In the genomic region with DNA sequence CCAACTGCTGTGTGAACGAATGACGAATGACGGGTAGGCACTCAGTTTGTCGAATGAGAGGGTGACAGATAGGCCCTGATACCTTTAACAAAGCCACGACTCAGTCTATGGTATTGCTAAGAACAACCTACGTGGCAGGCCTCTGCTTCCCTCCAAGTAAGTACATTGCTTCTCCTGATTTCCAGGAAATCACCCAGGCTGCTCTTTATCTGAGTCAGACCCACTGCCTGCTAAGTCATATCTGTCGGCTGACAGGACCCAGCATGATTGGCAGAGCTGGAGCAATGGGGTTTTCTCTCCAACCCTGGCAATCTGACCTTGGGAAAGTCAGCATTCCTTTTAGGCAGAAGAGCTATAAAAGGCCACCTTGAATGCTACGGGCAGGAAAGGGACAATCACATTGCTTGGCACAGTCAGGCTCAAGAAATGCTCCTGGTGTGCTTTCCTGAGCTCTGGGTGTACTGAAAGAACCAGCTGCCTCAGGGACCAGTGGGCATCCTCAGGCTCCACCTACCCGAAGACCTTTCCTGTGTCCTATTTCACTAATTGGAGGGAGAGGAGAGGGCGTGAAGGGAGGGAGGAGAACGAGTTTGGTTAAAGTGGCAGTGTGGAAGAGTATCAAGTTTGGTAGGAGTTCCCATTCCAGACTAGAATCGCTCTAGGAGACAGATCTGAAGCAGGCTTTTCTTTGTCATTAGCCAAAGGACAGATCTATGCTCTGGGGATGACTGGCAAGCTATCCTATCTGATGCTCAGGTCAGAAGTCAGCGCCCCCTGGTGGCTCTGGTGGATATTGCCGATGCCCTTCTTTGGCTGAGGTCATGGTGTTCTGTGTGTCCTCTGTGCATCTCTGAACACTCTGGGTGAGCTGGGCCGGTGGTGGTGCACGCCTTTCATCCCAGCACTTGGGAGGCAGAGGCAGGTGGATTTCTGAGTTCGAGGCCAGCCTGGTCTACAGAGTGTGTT, we compare ENCODE assay signal across 9 mouse cellular contexts. TPM values are rescaled to one million over a fixed set of nuclear protein-coding genes. Genes with fewer than 3 reads are reported as not detected.
DNase-seq lines count a peak whose midpoint lies in the region; ATAC-seq and TF ChIP-seq lines count a peak whose summit lies in the region.
"Had no signal": no experiment of that assay in that cellular context is flagged by ENCODE, and none has a peak within 500 bp of the region (broad histone marks: within the 10 kb centered on the region; RNA-seq: fewer than 3 reads in every experiment).

No protein-coding gene starts in this region.

- H3K27ac ChIP-seq in forebrain, postnatal 0 days (ENCODE audit: low read depth, low read length): no peak overlapping the region
- H3K27ac ChIP-seq in forebrain, embryonic 15.5 days (replicated peaks): no peak overlapping the region
- H3K27ac ChIP-seq in MEL (ENCODE audit: control insufficient read depth, low read depth, low read length): peak overlapping the region; percentile 14; the same call in 1 of the 2 replicates
- H3K27ac ChIP-seq in cerebellum, adult 2 months (ENCODE audit: insufficient read depth, low read length): no peak overlapping the region
- H3K27ac ChIP-seq in midbrain, postnatal 0 days (ENCODE audit: low read depth, low read length): no peak overlapping the region
- no peak overlapping the region for H3K27ac ChIP-seq in stomach, postnatal 0 days (replicated peaks)
- H3K27ac ChIP-seq: lung, embryonic 15.5 days had no signal

- H3K9me3 ChIP-seq in forebrain, postnatal 0 days (ENCODE audit: low read length): no peaks in the 10 kb centered on the region
- no peaks in the 10 kb centered on the region for H3K9me3 ChIP-seq in forebrain, embryonic 15.5 days
- H3K9me3 ChIP-seq in MEL (replicated peaks; ENCODE audit: insufficient read depth, low read length): no peaks in the 10 kb centered on the region
- H3K9me3 ChIP-seq in midbrain, postnatal 0 days (ENCODE audit: low read length): no peaks in the 10 kb centered on the region
- H3K9me3 ChIP-seq in stomach, postnatal 0 days (ENCODE audit: control insufficient read depth, low read length): no peaks in the 10 kb centered on the region
- H3K9me3 ChIP-seq: lung, embryonic 15.5 days had no signal

- no peaks in the 10 kb centered on the region for H3K79me2 ChIP-seq in MEL (ENCODE audit: control insufficient read depth, insufficient read depth, low read length, poor library complexity)

- intact Hi-C loops in gastrocnemius, postnatal 36 days (cut with DNase I): no loop called here

- no peak for ATAC-seq in forebrain, postnatal 0 days
- ATAC-seq in forebrain, embryonic 15.5 days (replicated peaks): no peak
- no peak for ATAC-seq in midbrain, postnatal 0 days (ENCODE audit: low FRiP score)
- ATAC-seq in stomach, postnatal 0 days (ENCODE audit: low FRiP score, low TSS enrichment): peak; percentile 65

- no peaks in the 10 kb centered on the region for H3K36me3 ChIP-seq in forebrain, postnatal 0 days (ENCODE audit: insufficient read depth)
- H3K36me3 ChIP-seq in forebrain, embryonic 15.5 days: no peaks in the 10 kb centered on the region
- peaks cover 0 to 8% of the 10 kb centered on the region in 2 experiments; a peak in 2 of 4 replicates for H3K36me3 ChIP-seq in MEL (ENCODE audit: control insufficient read depth in 1 of 2, insufficient read depth in 2 of 2, low read length in 2 of 2)
- no peaks in the 10 kb centered on the region for H3K36me3 ChIP-seq in midbrain, postnatal 0 days (ENCODE audit: insufficient read depth, low read length)
- no peaks in the 10 kb centered on the region for H3K36me3 ChIP-seq in stomach, postnatal 0 days (ENCODE audit: control insufficient read depth, insufficient read depth, low read length)
- H3K36me3 ChIP-seq: lung, embryonic 15.5 days had no signal

- H3K9ac ChIP-seq in forebrain, postnatal 0 days: no peak overlapping the region
- no peak overlapping the region for H3K9ac ChIP-seq in forebrain, embryonic 15.5 days (replicated peaks)
- no peak overlapping the region for H3K9ac ChIP-seq in MEL (ENCODE audit: control insufficient read depth, low read depth, low read length, poor library complexity, severe bottlenecking)
- H3K9ac ChIP-seq in midbrain, postnatal 0 days (replicated peaks; ENCODE audit: low read length, poor library complexity, severe bottlenecking): no peak overlapping the region
- no peak overlapping the region for H3K9ac ChIP-seq in stomach, postnatal 0 days (ENCODE audit: low read length)
- H3K9ac ChIP-seq: lung, embryonic 15.5 days had no signal

- peak; percentile 32 to 77; a peak in 3 of 4 replicates for TF ChIP-seq EP300 in MEL (IDR thresholded peaks at IDR 0.05; ENCODE audit: low read depth in 1 of 2, low read length in 2 of 2)
- no peak for TF ChIP-seq EP300 in stomach, postnatal 0 days (optimal IDR thresholded peaks at IDR 0.05)

- 70% methylated on average over 17 of the region's 17 CpGs for WGBS in forebrain, postnatal 0 days
- 70% methylated on average over 17 of the region's 17 CpGs for WGBS in forebrain, embryonic 15.5 days
- 70% methylated on average over 17 of the region's 17 CpGs for WGBS in cerebellum, adult 2 months
- 57% methylated on average over 17 of the region's 17 CpGs for WGBS in large intestine, adult 2 months
- WGBS in midbrain, postnatal 0 days: 72% methylated on average over 17 of the region's 17 CpGs
- 57% methylated on average over 17 of the region's 17 CpGs for WGBS in stomach, postnatal 0 days

- DNase-seq in forebrain, postnatal 0 days: no peak
- peak; percentile 88 for DNase-seq in MEL (ENCODE audit: low read depth, low spot score)
- peak; percentile 53 to 61 for DNase-seq in cerebellum, adult 2 months
- peak; percentile 23 to 37 for DNase-seq in gastrocnemius, postnatal 36 days
- peak; percentile 44 for DNase-seq in large intestine, adult 2 months (ENCODE audit: low read depth, low spot score)
- peak; percentile 52 for DNase-seq in midbrain, postnatal 0 days (ENCODE audit: low spot score)
- peak; percentile 74 for DNase-seq in stomach, postnatal 0 days (ENCODE audit: low spot score)

- TF ChIP-seq CTCF in forebrain, postnatal 0 days (IDR thresholded peaks at IDR 0.05; ENCODE audit: low read depth): peak; percentile 65
- peak; percentile 88 to 97 (median 91) for TF ChIP-seq CTCF in MEL (IDR thresholded peaks at IDR 0.05 in 2 of 3, conservative IDR thresholded peaks at IDR 0.05 in 1 of 3; ENCODE audit: control insufficient read depth in 1 of 3, insufficient read depth in 1 of 3, low read depth in 2 of 3, low read length in 3 of 3, poor library complexity in 1 of 3, severe bottlenecking in 1 of 3)
- TF ChIP-seq CTCF in cerebellum, adult 2 months (IDR thresholded peaks at IDR 0.05; ENCODE audit: borderline replicate concordance, insufficient read depth, low read depth, low read length): peak; percentile 70
- peak; percentile 71 for TF ChIP-seq CTCF in midbrain, postnatal 0 days (IDR thresholded peaks at IDR 0.05)
- peak; percentile 80 for TF ChIP-seq CTCF in stomach, postnatal 0 days (IDR thresholded peaks at IDR 0.05; ENCODE audit: low read depth)

- peak; percentile 74 for TF ChIP-seq RAD21 in MEL (IDR thresholded peaks at IDR 0.05; ENCODE audit: low read depth, low read length)

- TF ChIP-seq POLR2A in MEL (IDR thresholded peaks at IDR 0.05; ENCODE audit: control insufficient read depth in 1 of 2, insufficient read depth in 1 of 2, low read depth in 1 of 2, low read length in 2 of 2, poor library complexity in 1 of 2): no peak
- no peak for TF ChIP-seq POLR2A in cerebellum, adult 2 months (IDR thresholded peaks at IDR 0.05; ENCODE audit: borderline replicate concordance, insufficient read depth, low read length)

- peaks cover 10% of the 10 kb centered on the region for H3K4me1 ChIP-seq in forebrain, postnatal 0 days (ENCODE audit: insufficient read depth)
- peaks cover 13% of the 10 kb centered on the region for H3K4me1 ChIP-seq in forebrain, embryonic 15.5 days
- peaks cover 0 to 14% of the 10 kb centered on the region in 2 experiments; a peak in 2 of 4 replicates for H3K4me1 ChIP-seq in MEL (ENCODE audit: control insufficient read depth in 1 of 2, insufficient read depth in 2 of 2, low read length in 2 of 2)
- H3K4me1 ChIP-seq in cerebellum, adult 2 months (ENCODE audit: control insufficient read depth, insufficient read depth, low read length): peaks cover 12% of the 10 kb centered on the region
- no peaks in the 10 kb centered on the region for H3K4me1 ChIP-seq in midbrain, postnatal 0 days (ENCODE audit: insufficient read depth, low read length)
- H3K4me1 ChIP-seq in stomach, postnatal 0 days (replicated peaks; ENCODE audit: control insufficient read depth, insufficient read depth): no peaks in the 10 kb centered on the region

- no peaks in the 10 kb centered on the region for H3K27me3 ChIP-seq in forebrain, postnatal 0 days (ENCODE audit: insufficient read depth, low read length)
- no peaks in the 10 kb centered on the region for H3K27me3 ChIP-seq in forebrain, embryonic 15.5 days
- H3K27me3 ChIP-seq in MEL (ENCODE audit: control insufficient read depth in 1 of 2, insufficient read depth in 2 of 2, low read length in 2 of 2): no peaks in the 10 kb centered on the region; a peak in 1 of 4 replicates
- H3K27me3 ChIP-seq in cerebellum, adult 2 months (ENCODE audit: control insufficient read depth, insufficient read depth, low read length): no peaks in the 10 kb centered on the region
- no peaks in the 10 kb centered on the region for H3K27me3 ChIP-seq in midbrain, postnatal 0 days (ENCODE audit: insufficient read depth, low read length)
- no peaks in the 10 kb centered on the region for H3K27me3 ChIP-seq in stomach, postnatal 0 days (ENCODE audit: control insufficient read depth, insufficient read depth, low read length)
- H3K27me3 ChIP-seq: lung, embryonic 15.5 days had no signal

- no peak overlapping the region for H3K4me2 ChIP-seq in forebrain, postnatal 0 days (ENCODE audit: low read depth)
- no peak overlapping the region for H3K4me2 ChIP-seq in forebrain, embryonic 15.5 days (replicated peaks)
- no peak overlapping the region for H3K4me2 ChIP-seq in midbrain, postnatal 0 days (ENCODE audit: low read depth, low read length, poor library complexity, severe bottlenecking)
- H3K4me2 ChIP-seq in stomach, postnatal 0 days (replicated peaks; ENCODE audit: low read depth): no peak overlapping the region
- H3K4me2 ChIP-seq: lung, embryonic 15.5 days had no signal

- no peak overlapping the region for H3K4me3 ChIP-seq in forebrain, postnatal 0 days (ENCODE audit: low read depth, low read length)
- no peak overlapping the region for H3K4me3 ChIP-seq in forebrain, embryonic 15.5 days
- H3K4me3 ChIP-seq in MEL (ENCODE audit: control insufficient read depth in 1 of 2, insufficient read depth in 1 of 2, low read depth in 2 of 2, low read length in 2 of 2): no peak overlapping the region
- H3K4me3 ChIP-seq in cerebellum, adult 2 months (replicated peaks; ENCODE audit: insufficient read depth, low read depth, low read length): no peak overlapping the region
- H3K4me3 ChIP-seq in midbrain, postnatal 0 days (ENCODE audit: low read depth, low read length): no peak overlapping the region
- no peak overlapping the region for H3K4me3 ChIP-seq in stomach, postnatal 0 days (ENCODE audit: low read depth, low read length)
- H3K4me3 ChIP-seq: lung, embryonic 15.5 days had no signal

RNA-seq across cellular contexts. Expression of a gene that starts 14.6 kb away (rescaled TPM):
- total RNA-seq in forebrain, postnatal 0 days (2014; rRNA removed): not detected in 2 replicates
- polyA plus RNA-seq in forebrain, postnatal 0 days (2015; fragmentation: Nextera tagmentation; extraction: Ambion mirVana): not detected in 2 replicates
- not detected in 2 replicates for polyA plus RNA-seq in forebrain, embryonic 15.5 days (2015; fragmentation: Nextera tagmentation; extraction: Ambion mirVana)
- not detected in 2 replicates for total RNA-seq in MEL (2012; rRNA removed)
- polyA plus RNA-seq in MEL (2012; ENCODE audit: insufficient read depth in 1 of 2, insufficient read length in 2 of 2, low read depth in 1 of 2, low replicate concordance in 2 of 2, missing spikeins in 1 of 2): not detected
- polyA plus RNA-seq in cerebellum, adult 2 months (2012; rRNA removed): not detected in 2 replicates
- not detected for total RNA-seq in gastrocnemius, postnatal 36 days (2021)
- not detected in 2 replicates for polyA plus RNA-seq in large intestine, adult 2 months (2012; rRNA removed)
- total RNA-seq in midbrain, postnatal 0 days (2014; rRNA removed): not detected in 2 replicates
- not detected in 2 replicates for polyA plus RNA-seq in midbrain, postnatal 0 days (2015; fragmentation: Nextera tagmentation; extraction: Ambion mirVana)
- polyA plus RNA-seq in stomach, postnatal 0 days (2015; fragmentation: Nextera tagmentation; extraction: Ambion mirVana): 0.35 and 0.44 TPM in 2 replicates
- polyA plus RNA-seq: lung, embryonic 15.5 days had no signal
